Mouse (Mus musculus) lung, adult 2 months (tissue): Measurements from ENCODE around the gene Fmnl2.

Experiments used
- CTCF ChIP-seq: fragments of 200-500 bp; IDR thresholded peaks from 2 replicates; pipeline ENCODE4 v1.5.1; 2011; ENCODE audit warnings: mild to moderate bottlenecking, low read length, control low read depth; ENCODE audit not compliant: insufficient read depth
- POLR2A ChIP-seq: fragments of 200-500 bp; IDR thresholded peaks from 2 replicates; pipeline ENCODE4 v1.6.1; 2011; ENCODE audit warnings: low read depth, mild to moderate bottlenecking, control low read depth, low read length, borderline replicate concordance; ENCODE audit errors: extremely low read depth

GRCm38 (mm10) chr2:53173966-53174365, 316.3 kb downstream of the Fmnl2 start:
- TF ChIP-seq POLR2A = no peak
- TF ChIP-seq CTCF = no peak
